Mouse (Mus musculus) ES-E14 (cell line): ENCODE measurements at regions not wholly inside any gene's neighbourhood (a gene's known extent, or its start where the extent isn't known, plus 50 kb on each side); places are given as distances from the start of the nearest gene placed in this dataset.

Experiments used
- DNase-seq: peaks from one replicate; pipeline ENCODE4 v3.0.0-alpha.2; 2013; ENCODE audit warnings: low read depth, low spot score
- H3K27ac ChIP-seq: 2 replicates; pipeline ENCODE4 v1.5.1; 2012; ENCODE audit warnings: low read depth, mild to moderate bottlenecking, low read length, moderate library complexity, mixed read lengths; ENCODE audit not compliant: poor library complexity, insufficient read depth, severe bottlenecking
- H3K36me3 ChIP-seq: 2 replicates; pipeline ENCODE4 v1.6.1; 2012; ENCODE audit warnings: mild to moderate bottlenecking, low read length, moderate library complexity, mixed read lengths; ENCODE audit not compliant: control insufficient read depth, poor library complexity, insufficient read depth, severe bottlenecking
- H3K4me1 ChIP-seq, 2 experiments: fragments of 150-350 bp in 1 of 2; sonication (generic) in 1 of 2; 2 replicates each; pipeline ENCODE4 v1.6.1; 2012; ENCODE audit warnings: low read length in 2 of 2, mild to moderate bottlenecking in 1 of 2, mixed read lengths in 1 of 2; ENCODE audit not compliant: control insufficient read depth in 2 of 2, insufficient read depth in 2 of 2, poor library complexity in 1 of 2
- H3K4me3 ChIP-seq, 2 experiments: fragments of 150-350 bp in 1 of 2; sonication (generic) in 1 of 2; 2 replicates each; pipeline ENCODE4 v1.5.1; 2012; ENCODE audit warnings: low read length in 2 of 2, low read depth in 1 of 2, mild to moderate bottlenecking in 1 of 2, mixed read lengths in 1 of 2; ENCODE audit not compliant: insufficient read depth in 1 of 2, poor library complexity in 1 of 2, severe bottlenecking in 1 of 2
- H3K9ac ChIP-seq: 2 replicates; pipeline ENCODE4 v1.6.1; 2012; ENCODE audit warnings: low read depth, mild to moderate bottlenecking, low read length, mixed read lengths; ENCODE audit not compliant: poor library complexity, insufficient read depth, severe bottlenecking
- H3K9me3 ChIP-seq: fragments of 150-350 bp; sonication (generic); 2 replicates; pipeline ENCODE4 v1.6.1; 2012; ENCODE audit warnings: low read depth, mild to moderate bottlenecking, low read length; ENCODE audit not compliant: control insufficient read depth, insufficient read depth
- CHD2 ChIP-seq: IDR thresholded peaks from 2 replicates; pipeline ENCODE4 v1.6.1; 2014; ENCODE audit warnings: mild to moderate bottlenecking, low read depth, low read length, inconsistent platforms
- HCFC1 ChIP-seq: IDR thresholded peaks from 2 replicates; pipeline ENCODE4 v1.6.1; 2012; ENCODE audit warnings: low read length, inconsistent platforms, borderline replicate concordance; ENCODE audit not compliant: insufficient read depth
- MAFK ChIP-seq: IDR thresholded peaks from 2 replicates; pipeline ENCODE4 v1.6.1; 2014; ENCODE audit warnings: mild to moderate bottlenecking, low read depth, low read length, inconsistent platforms; ENCODE audit not compliant: insufficient read depth
- ZC3H11A ChIP-seq: IDR thresholded peaks from 2 replicates; pipeline ENCODE4 v1.6.1; 2012; ENCODE audit warnings: low read depth, mild to moderate bottlenecking, inconsistent platforms, low read length, borderline replicate concordance
- ZNF384 ChIP-seq: IDR thresholded peaks from 2 replicates; pipeline ENCODE4 v1.6.1; 2012; ENCODE audit warnings: low read depth, low read length, inconsistent platforms
- in situ Hi-C, 2 experiments: fragments of 600-800 bp; cut with MboI; formaldehyde crosslinking; loops; one replicate each; pipeline ENCODE4 v1.15.1; 2025; ENCODE audit warnings: low sequenced_read_pairs in 2 of 2, inconsistent platforms in 1 of 2; ENCODE audit not compliant: unreplicated experiment in 2 of 2

DNA sequence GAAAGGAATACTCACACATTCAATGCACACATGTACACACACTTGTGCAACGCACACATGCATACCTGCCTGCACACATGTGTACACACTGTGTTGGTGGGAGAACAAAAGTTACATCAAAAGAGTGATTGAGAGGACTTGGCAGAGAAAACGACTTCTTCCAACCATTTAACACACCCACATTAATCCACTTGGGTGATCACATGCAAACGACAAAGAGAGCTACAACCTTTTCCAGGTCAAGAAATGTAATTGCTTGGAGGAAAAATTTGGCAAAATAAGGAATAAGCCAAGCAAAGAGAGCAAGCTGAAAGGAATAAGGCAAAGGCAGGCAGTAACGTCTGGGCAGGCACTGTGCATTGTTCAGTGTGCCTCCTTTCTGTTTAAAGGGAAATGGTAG, 67.3 kb downstream of the C1d start:
- no peak for TF ChIP-seq CHD2
- TF ChIP-seq ZNF384, result no peak
- no peak for TF ChIP-seq HCFC1
- TF ChIP-seq ZC3H11A, result no peak
- no peak for TF ChIP-seq MAFK
- Histone ChIP-seq H3K4me3 (no peak overlapping the region), H3K4me1 (no peaks in the 10 kb centered on the region), H3K9ac (no peak overlapping the region), H3K27ac (no peak overlapping the region), H3K36me3 (no peaks in the 10 kb centered on the region), H3K9me3 (no peaks in the 10 kb centered on the region)
- in situ Hi-C loops, result no loop called here
- no peak for DNase-seq

DNA sequence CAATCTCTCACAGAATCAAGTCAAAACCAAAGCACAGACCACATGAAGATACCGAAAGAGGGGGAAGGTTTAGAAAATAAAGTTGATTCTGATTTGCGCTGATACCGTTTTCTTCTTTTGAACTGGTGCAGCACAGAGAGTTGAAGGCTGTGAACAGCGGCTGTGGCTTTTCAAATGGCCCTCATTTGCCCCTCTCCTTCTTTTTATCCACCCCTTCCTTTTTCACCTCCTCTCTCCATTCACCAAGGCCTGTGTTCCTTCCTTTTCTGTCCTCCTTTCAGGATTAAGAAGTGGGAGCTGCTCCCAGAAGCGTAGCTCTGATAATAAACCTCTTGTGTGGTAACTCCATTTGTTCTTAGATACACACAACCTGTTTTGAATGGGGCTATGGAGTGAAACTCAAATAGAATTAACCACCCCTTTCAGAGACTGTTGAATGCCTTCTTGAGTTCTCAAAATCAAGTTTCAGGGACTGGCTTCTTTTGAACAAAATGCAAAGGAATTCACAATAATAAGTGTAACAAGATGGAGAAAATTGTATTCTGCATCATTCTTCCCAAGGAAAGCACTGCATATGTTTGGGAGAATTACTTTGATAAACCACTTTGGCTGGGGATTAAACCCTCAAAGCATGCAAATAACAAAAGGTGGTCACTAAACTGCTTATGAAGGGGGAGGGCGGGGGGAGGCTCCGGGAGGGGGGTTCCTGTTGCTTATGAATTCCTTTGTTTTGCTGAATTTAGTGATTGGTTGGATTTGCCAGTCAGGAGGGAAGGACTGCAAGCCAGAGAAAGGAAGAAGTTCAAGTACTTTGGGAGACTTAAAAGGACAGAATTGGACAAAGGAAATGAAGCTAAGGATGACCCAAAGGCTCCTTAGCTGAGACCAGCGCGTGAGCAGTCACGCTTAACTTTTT, 68.6 kb downstream of the C1d start:
- Histone ChIP-seq H3K4me3 (no peak overlapping the region), H3K9me3 (no peaks in the 10 kb centered on the region), H3K27ac (no peak overlapping the region), H3K4me1 (no peaks in the 10 kb centered on the region), H3K9ac (no peak overlapping the region), H3K36me3 (no peaks in the 10 kb centered on the region)
- in situ Hi-C loops, result no loop called here
- TF ChIP-seq MAFK (no peak), ZC3H11A (no peak), HCFC1 (no peak), CHD2 (no peak), ZNF384 (no peak)
- DNase-seq, result no peak

DNA sequence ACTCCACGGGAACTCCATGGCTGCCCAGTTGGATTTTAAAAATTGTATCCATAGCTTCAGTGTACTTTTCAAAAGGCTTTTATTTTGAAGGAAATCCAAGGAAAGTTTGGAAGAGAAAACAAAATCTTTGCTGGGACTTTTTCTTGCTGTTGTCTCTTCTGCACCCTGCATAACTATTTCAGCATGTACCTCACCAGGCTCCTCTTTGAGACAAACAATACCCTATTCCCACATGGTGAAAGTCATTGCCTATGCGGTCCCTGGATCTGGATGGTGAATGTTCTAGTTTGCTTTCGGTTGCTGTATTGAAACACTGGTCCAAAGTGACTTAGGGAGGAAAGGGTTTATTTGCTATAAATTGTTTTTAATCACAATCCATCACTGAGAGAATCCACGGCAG, 69.3 kb downstream of the C1d start:
- no peak for TF ChIP-seq ZC3H11A
- TF ChIP-seq HCFC1, result no peak
- TF ChIP-seq ZNF384, result no peak
- no peak for TF ChIP-seq MAFK
- TF ChIP-seq CHD2, result no peak
- in situ Hi-C loops, result no loop called here
- Histone ChIP-seq H3K4me1 (no peaks in the 10 kb centered on the region), H3K4me3 (no peak overlapping the region), H3K9me3 (no peaks in the 10 kb centered on the region), H3K36me3 (no peaks in the 10 kb centered on the region), H3K27ac (no peak overlapping the region), H3K9ac (no peak overlapping the region)
- DNase-seq, result no peak

DNA sequence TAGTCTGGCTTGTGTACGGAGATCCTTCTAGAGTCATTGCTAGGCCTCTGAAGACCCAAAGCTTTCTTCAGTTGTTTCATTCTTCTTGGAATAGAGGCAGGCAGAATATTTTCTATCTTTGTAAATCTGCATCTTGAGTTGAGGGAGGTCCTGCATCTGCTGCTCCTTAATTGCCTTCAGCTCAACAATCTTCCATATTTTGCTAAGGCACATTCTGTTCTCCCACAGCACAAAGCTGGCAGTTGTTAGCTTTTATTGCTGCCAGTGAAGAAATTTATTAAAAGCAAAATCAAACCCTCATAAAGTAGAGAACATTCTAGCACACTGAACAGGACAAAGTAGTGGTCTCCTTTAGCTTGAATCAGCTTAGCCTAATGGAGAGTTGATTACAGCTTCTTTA, 94.1 kb downstream of the C1d start:
- no peak for TF ChIP-seq CHD2
- no peak for TF ChIP-seq HCFC1
- no peak for TF ChIP-seq ZNF384
- TF ChIP-seq MAFK, result no peak
- no peak for TF ChIP-seq ZC3H11A
- Histone ChIP-seq H3K36me3 (no peaks in the 10 kb centered on the region), H3K4me1 (peaks cover 0 to 4% of the 10 kb centered on the region in 2 experiments; a peak in 1 of 4 replicates), H3K9me3 (no peaks in the 10 kb centered on the region), H3K27ac (no peak overlapping the region), H3K4me3 (no peak overlapping the region), H3K9ac (no peak overlapping the region)
- in situ Hi-C loops, result no loop called here
- no peak for DNase-seq
